Mouse (Mus musculus): Measurements from ENCODE around the gene Get4.

The Get4 gene

GRCm38 (mm10) chr5:139252081-139252909 is at the start of gene Get4:
Gene Get4 (plus strand): TSS chr5:139252324.
- DNase-seq (ENCODE audit: low read depth, low spot score), result peak; percentile 98

- no peak for DNase-seq (ENCODE audit: low read depth, low spot score)
Observed at GRCm38 (mm10) chr5:139203312-139203711, 48.8 kb upstream of the Get4 start.

- no peak for DNase-seq (ENCODE audit: low read depth, low spot score)
Observed at GRCm38 (mm10) chr5:139206081-139206480, 46.0 kb upstream of the Get4 start.

- DNase-seq (ENCODE audit: low read depth, low spot score), result no peak
Observed at GRCm38 (mm10) chr5:139206525-139206924, 45.6 kb upstream of the Get4 start.

GRCm38 (mm10) chr5:139208183-139208582 is 43.9 kb upstream of the Get4 start:
- no peak for DNase-seq (ENCODE audit: low read depth, low spot score)

- no peak for DNase-seq (ENCODE audit: low read depth, low spot score)
Observed at GRCm38 (mm10) chr5:139208871-139209684, 43.0 kb upstream of the Get4 start.

- no peak for DNase-seq (ENCODE audit: low read depth, low spot score)
Observed at GRCm38 (mm10) chr5:139209685-139210026, 42.5 kb upstream of the Get4 start.

GRCm38 (mm10) chr5:139211737-139212385 is 40.3 kb upstream of the Get4 start:
- no peak for DNase-seq (ENCODE audit: low read depth, low spot score)

GRCm38 (mm10) chr5:139214298-139214697 is 37.8 kb upstream of the Get4 start:
- DNase-seq (ENCODE audit: low read depth, low spot score), result no peak

GRCm38 (mm10) chr5:139215184-139215583 is 36.9 kb upstream of the Get4 start:
- DNase-seq (ENCODE audit: low read depth, low spot score), result no peak

- no peak for DNase-seq (ENCODE audit: low read depth, low spot score)
Observed at GRCm38 (mm10) chr5:139216121-139216520, 36.0 kb upstream of the Get4 start.

GRCm38 (mm10) chr5:139216774-139217173 is 35.4 kb upstream of the Get4 start:
- DNase-seq (ENCODE audit: low read depth, low spot score), result no peak

- DNase-seq (ENCODE audit: low read depth, low spot score), result no peak
Observed at GRCm38 (mm10) chr5:139220006-139220515, 32.1 kb upstream of the Get4 start.

- DNase-seq (ENCODE audit: low read depth, low spot score), result no peak
Observed at GRCm38 (mm10) chr5:139220610-139221009, 31.5 kb upstream of the Get4 start.

GRCm38 (mm10) chr5:139223331-139223730 is 28.8 kb upstream of the Get4 start:
- no peak for DNase-seq (ENCODE audit: low read depth, low spot score)

- DNase-seq (ENCODE audit: low read depth, low spot score), result no peak
Observed at GRCm38 (mm10) chr5:139227236-139227635, 24.9 kb upstream of the Get4 start.

GRCm38 (mm10) chr5:139227645-139228044 is 24.5 kb upstream of the Get4 start:
- no peak for DNase-seq (ENCODE audit: low read depth, low spot score)

GRCm38 (mm10) chr5:139228318-139228717 is 23.8 kb upstream of the Get4 start:
- no peak for DNase-seq (ENCODE audit: low read depth, low spot score)

GRCm38 (mm10) chr5:139229716-139230115 is 22.4 kb upstream of the Get4 start:
- DNase-seq (ENCODE audit: low read depth, low spot score), result no peak

- DNase-seq (ENCODE audit: low read depth, low spot score), result no peak
Observed at GRCm38 (mm10) chr5:139232083-139232482, 20.0 kb upstream of the Get4 start.

- no peak for DNase-seq (ENCODE audit: low read depth, low spot score)
Observed at GRCm38 (mm10) chr5:139234423-139234822, 17.7 kb upstream of the Get4 start.

- DNase-seq (ENCODE audit: low read depth, low spot score), result no peak
Observed at GRCm38 (mm10) chr5:139237436-139237835, 14.7 kb upstream of the Get4 start.
